16 mouse cellular contexts compared by ENCODE assay signal in the genomic region with DNA sequence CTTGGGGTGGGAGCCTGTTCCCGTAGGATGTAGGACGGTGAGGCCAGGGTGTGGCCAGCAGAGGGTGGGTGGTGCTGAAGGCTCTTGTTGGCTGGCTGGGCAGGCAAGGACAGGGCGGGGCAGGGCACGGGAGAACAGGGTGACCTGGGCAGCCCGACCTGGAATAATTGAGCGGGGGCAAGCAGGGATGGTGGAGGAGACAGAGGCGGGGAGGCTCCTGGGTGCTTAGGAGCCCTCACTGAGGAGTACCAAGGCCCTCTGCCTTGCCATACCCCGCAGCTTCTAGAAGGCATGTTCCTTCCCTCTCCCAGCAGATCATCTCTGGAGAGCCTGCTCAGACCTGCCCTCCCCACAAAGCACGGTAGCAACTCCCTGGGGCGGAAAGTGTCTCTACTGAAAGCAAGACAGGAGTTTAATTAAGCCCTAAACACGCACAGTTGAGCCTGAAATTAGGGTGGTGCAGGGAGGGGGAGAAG. TPM values are rescaled to one million over a fixed set of nuclear protein-coding genes. Genes with fewer than 3 reads are reported as not detected.
A peak's percentile ranks its signal among the peaks of the same experiment; 100 is the strongest.
DNase-seq lines count a peak whose midpoint lies in the region; ATAC-seq and TF ChIP-seq lines count a peak whose summit lies in the region.
"Had no signal": no experiment of that assay in that cellular context is flagged by ENCODE, and none has a peak within 500 bp of the region (broad histone marks: within the 10 kb centered on the region; RNA-seq: fewer than 3 reads in every experiment).

No protein-coding gene starts in this region.

- peak; percentile 68 for DNase-seq in ovary, postnatal 36 days (ENCODE audit: low spot score)
- DNase-seq in ovary, postnatal 14 days (ENCODE audit: low spot score), result no peak
- peak; percentile 44 for DNase-seq in limb, embryonic 14.5 days (ENCODE audit: low spot score)
- no peak for DNase-seq in frontal cortex, postnatal 14 days (ENCODE audit: low spot score in 2 of 2)
- DNase-seq: adrenal gland, adult 8-10 months; cerebellum, postnatal 25 days; heart, adult 11 months; kidney, postnatal 14 days; layer of hippocampus, postnatal 36 days; liver; midbrain, embryonic 14.5 days; thymus, postnatal 14 days had no signal

- no peak overlapping the region for H3K9ac ChIP-seq in embryonic facial prominence, embryonic 13.5 days
- no peak overlapping the region for H3K9ac ChIP-seq in limb, embryonic 14.5 days (ENCODE audit: low read depth, low read length, severe bottlenecking)
- peak overlapping the region; percentile 58; the same call in 1 of the 2 replicates for H3K9ac ChIP-seq in stomach, embryonic 16.5 days (ENCODE audit: low read length)
- H3K9ac ChIP-seq in heart, embryonic 11.5 days (ENCODE audit: low read depth, low read length), result no peak overlapping the region
- H3K9ac ChIP-seq: neural tube, embryonic 13.5 days had no signal

- 0 out of 2 replicates have a peak overlapping the region, but pooled peaks have one; percentile 14 for H3K4me2 ChIP-seq in embryonic facial prominence, embryonic 13.5 days
- H3K4me2 ChIP-seq in limb, embryonic 14.5 days (replicated peaks; ENCODE audit: low read depth, low read length, severe bottlenecking), result no peak overlapping the region
- peak overlapping the region; percentile 36 for H3K4me2 ChIP-seq in stomach, embryonic 16.5 days (ENCODE audit: low read depth, low read length)
- no peak overlapping the region for H3K4me2 ChIP-seq in heart, embryonic 11.5 days
- H3K4me2 ChIP-seq: neural tube, embryonic 13.5 days had no signal

- peak overlapping the region; percentile 77; the same call in 1 of the 2 replicates for H3K27ac ChIP-seq in embryonic facial prominence, embryonic 13.5 days
- no peak overlapping the region for H3K27ac ChIP-seq in limb, embryonic 14.5 days (replicated peaks; ENCODE audit: low read depth, low read length)
- peak overlapping the region; percentile 80 for H3K27ac ChIP-seq in stomach, embryonic 16.5 days (ENCODE audit: low read length)
- no peak overlapping the region for H3K27ac ChIP-seq in heart, embryonic 11.5 days (ENCODE audit: low read depth, low read length)
- H3K27ac ChIP-seq: neural tube, embryonic 13.5 days had no signal

- 41% methylated on average over 11 of the region's 11 CpGs for WGBS in embryonic facial prominence, embryonic 13.5 days
- WGBS in limb, embryonic 14.5 days, result 33% methylated on average over 9 of the region's 11 CpGs
- WGBS in stomach, embryonic 16.5 days, result 45% methylated on average over 11 of the region's 11 CpGs
- 56% methylated on average over 11 of the region's 11 CpGs for WGBS in heart, embryonic 11.5 days (ENCODE audit: insufficient replicate concordance)

- H3K4me1 ChIP-seq in embryonic facial prominence, embryonic 13.5 days, result peaks cover 30% of the 10 kb centered on the region
- H3K4me1 ChIP-seq in limb, embryonic 14.5 days (ENCODE audit: control insufficient read depth, insufficient read depth, low read length), result no peaks in the 10 kb centered on the region; the same call in 1 of the 2 replicates
- H3K4me1 ChIP-seq in stomach, embryonic 16.5 days (ENCODE audit: control insufficient read depth, insufficient read depth, low read length), result peaks cover 9% of the 10 kb centered on the region; the same call in 1 of the 2 replicates
- H3K4me1 ChIP-seq in heart, embryonic 11.5 days (ENCODE audit: control insufficient read depth, insufficient read depth, low read length), result no peaks in the 10 kb centered on the region
- H3K4me1 ChIP-seq: neural tube, embryonic 13.5 days had no signal

- no peaks in the 10 kb centered on the region for H3K27me3 ChIP-seq in embryonic facial prominence, embryonic 13.5 days
- no peaks in the 10 kb centered on the region for H3K27me3 ChIP-seq in limb, embryonic 14.5 days (ENCODE audit: control insufficient read depth, insufficient read depth, low read length)
- H3K27me3 ChIP-seq in stomach, embryonic 16.5 days (ENCODE audit: control insufficient read depth, insufficient read depth, low read length), result no peaks in the 10 kb centered on the region
- H3K27me3 ChIP-seq in heart, embryonic 11.5 days (ENCODE audit: control insufficient read depth, insufficient read depth, low read length), result no peaks in the 10 kb centered on the region
- H3K27me3 ChIP-seq: neural tube, embryonic 13.5 days had no signal

- no peak for TF ChIP-seq POLR2A in limb, embryonic 14.5 days (IDR thresholded peaks at IDR 0.05; ENCODE audit: borderline replicate concordance, extremely low read depth, insufficient read depth, insufficient read length)

- ATAC-seq in embryonic facial prominence, embryonic 13.5 days (ENCODE audit: insufficient number of reproducible peaks, insufficient read depth, low FRiP score, low TSS enrichment, low read depth), result peak; percentile 70; the same call in 1 of the 2 replicates
- no peak for ATAC-seq in limb, embryonic 14.5 days (ENCODE audit: low FRiP score, low read depth)
- ATAC-seq in stomach, embryonic 16.5 days (ENCODE audit: insufficient read depth, low FRiP score), result peak; percentile 63; the same call in 1 of the 2 replicates
- ATAC-seq in heart, embryonic 11.5 days (replicated peaks; ENCODE audit: insufficient number of reproducible peaks, low FRiP score, low TSS enrichment), result no peak

- no peak overlapping the region for H3K4me3 ChIP-seq in embryonic facial prominence, embryonic 13.5 days
- no peak overlapping the region for H3K4me3 ChIP-seq in limb, embryonic 14.5 days (replicated peaks; ENCODE audit: low read length)
- no peak overlapping the region for H3K4me3 ChIP-seq in stomach, embryonic 16.5 days (replicated peaks; ENCODE audit: low read length)
- no peak overlapping the region for H3K4me3 ChIP-seq in heart, embryonic 11.5 days (ENCODE audit: low read depth, low read length)
- H3K4me3 ChIP-seq: neural tube, embryonic 13.5 days had no signal

- no peaks in the 10 kb centered on the region for H3K36me3 ChIP-seq in embryonic facial prominence, embryonic 13.5 days
- no peaks in the 10 kb centered on the region for H3K36me3 ChIP-seq in limb, embryonic 14.5 days (ENCODE audit: control insufficient read depth, insufficient read depth, low read length)
- H3K36me3 ChIP-seq in stomach, embryonic 16.5 days (ENCODE audit: control insufficient read depth, insufficient read depth, low read length), result no peaks in the 10 kb centered on the region
- H3K36me3 ChIP-seq in heart, embryonic 11.5 days (ENCODE audit: control insufficient read depth, insufficient read depth, low read length), result no peaks in the 10 kb centered on the region
- H3K36me3 ChIP-seq: neural tube, embryonic 13.5 days had no signal

- H3K9me3 ChIP-seq in embryonic facial prominence, embryonic 13.5 days, result no peaks in the 10 kb centered on the region
- H3K9me3 ChIP-seq in limb, embryonic 14.5 days (ENCODE audit: control insufficient read depth, low read length), result no peaks in the 10 kb centered on the region
- no peaks in the 10 kb centered on the region for H3K9me3 ChIP-seq in stomach, embryonic 16.5 days (replicated peaks; ENCODE audit: control insufficient read depth, low read length)
- no peaks in the 10 kb centered on the region for H3K9me3 ChIP-seq in heart, embryonic 11.5 days (replicated peaks; ENCODE audit: control insufficient read depth, low read length)
- H3K9me3 ChIP-seq: neural tube, embryonic 13.5 days had no signal

RNA-seq across cellular contexts. Expression of a gene that starts 14.7 kb away (rescaled TPM):
- 6.9 and 7.0 TPM in 2 replicates for polyA plus RNA-seq in embryonic facial prominence, embryonic 13.5 days (2015; fragmentation: Nextera tagmentation; extraction: Ambion mirVana)
- polyA plus RNA-seq in limb, embryonic 14.5 days (2012; rRNA removed), result 11.6 and 13.6 TPM in 2 replicates
- polyA plus RNA-seq in limb, embryonic 14.5 days (2014; fragmentation: Nextera tagmentation; extraction: Ambion mirVana), result 7.1 and 8.8 TPM in 2 replicates
- polyA plus RNA-seq in stomach, embryonic 16.5 days (2015; fragmentation: Nextera tagmentation; extraction: Ambion mirVana), result 13.3 and 14.3 TPM in 2 replicates
- 3.0 and 3.4 TPM in 2 replicates for polyA plus RNA-seq in heart, embryonic 11.5 days (2014; fragmentation: Nextera tagmentation; extraction: Ambion mirVana)

Comparison
In these comparisons a context has a peak if more than half of its experiments do, and no peak if none do; other contexts are left out.
1. DNase-seq: peak in ovary, postnatal 36 days (single experiment) and limb, embryonic 14.5 days (single experiment); none in ovary, postnatal 14 days (single experiment) and frontal cortex, postnatal 14 days (0 of 2).
2. ATAC-seq: peak in embryonic facial prominence, embryonic 13.5 days (single experiment) and stomach, embryonic 16.5 days (single experiment); none in limb, embryonic 14.5 days (single experiment) and heart, embryonic 11.5 days (single experiment).
3. H3K27ac ChIP-seq: peak in embryonic facial prominence, embryonic 13.5 days (single experiment) and stomach, embryonic 16.5 days (single experiment); none in limb, embryonic 14.5 days (single experiment) and heart, embryonic 11.5 days (single experiment).
4. H3K4me2 ChIP-seq: peak in embryonic facial prominence, embryonic 13.5 days (single experiment) and stomach, embryonic 16.5 days (single experiment); none in limb, embryonic 14.5 days (single experiment) and heart, embryonic 11.5 days (single experiment).